Mouse (Mus musculus) thymus, adult 2 months (tissue): Measurements from ENCODE around the gene Fras1. TPM values are rescaled to one million over a fixed set of nuclear protein-coding genes. Genes with fewer than 3 reads are reported as not detected.

Experiments
- DNase-seq: peaks from one replicate; pipeline ENCODE4 v3.0.0; 2021
- H3K27ac ChIP-seq: fragments of 200-500 bp; 2 replicates; pipeline ENCODE4 v1.5.1; 2012; ENCODE audit warnings: low read length, control low read depth; ENCODE audit not compliant: control insufficient read depth, insufficient read depth
- H3K27me3 ChIP-seq: fragments of 200-500 bp; 2 replicates; pipeline ENCODE4 v1.6.1; 2012; ENCODE audit warnings: mild to moderate bottlenecking, low read length, moderate library complexity, mixed read lengths; ENCODE audit not compliant: control insufficient read depth, insufficient read depth
- H3K36me3 ChIP-seq: fragments of 200-500 bp; 2 replicates; pipeline ENCODE4 v1.6.1; 2012; ENCODE audit warnings: mild to moderate bottlenecking, low read length, moderate library complexity; ENCODE audit not compliant: control insufficient read depth, insufficient read depth
- H3K4me1 ChIP-seq: fragments of 200-500 bp; replicated peaks from 2 replicates; pipeline ENCODE4 v1.6.1; 2012; ENCODE audit warnings: low read length; ENCODE audit not compliant: control insufficient read depth, insufficient read depth
- H3K4me3 ChIP-seq: fragments of 200-500 bp; 2 replicates; pipeline ENCODE4 v1.5.1; 2012; ENCODE audit warnings: mild to moderate bottlenecking, low read length, control low read depth, moderate library complexity; ENCODE audit not compliant: control insufficient read depth, insufficient read depth
- CTCF ChIP-seq: fragments of 200-500 bp; IDR thresholded peaks from 2 replicates; pipeline ENCODE4 v1.5.1; 2012; ENCODE audit warnings: mild to moderate bottlenecking, control low read depth, low read length, moderate library complexity, borderline replicate concordance; ENCODE audit not compliant: control insufficient read depth, poor library complexity, insufficient read depth; ENCODE audit errors: extremely low read depth
- POLR2A ChIP-seq: fragments of 200-500 bp; IDR thresholded peaks from 2 replicates; pipeline ENCODE4 v1.6.1; 2012; ENCODE audit warnings: mild to moderate bottlenecking, low read length, control low read depth, moderate library complexity; ENCODE audit not compliant: control insufficient read depth, poor library complexity, insufficient read depth; ENCODE audit errors: extremely low read depth
- WGBS: fragments of 180-500 bp; shearing (Covaris S2); methylation state at CpG from one replicate; pipeline ENCODE4 v1.1.7; 2018; 5-methylcytosine and 5-hydroxymethylcytosine counted together
- polyA plus RNA-seq: library from polyadenylated mRNA; depleted of rRNA; stranded (reverse); fragments of >200 nt; gene quantifications from 2 replicates; pipeline ENCODE4 v1.2.3, GENCODE M21; 2012

The Fras1 gene
- polyA plus RNA-seq, 1 experiment, result 0.69 TPM

DNA sequence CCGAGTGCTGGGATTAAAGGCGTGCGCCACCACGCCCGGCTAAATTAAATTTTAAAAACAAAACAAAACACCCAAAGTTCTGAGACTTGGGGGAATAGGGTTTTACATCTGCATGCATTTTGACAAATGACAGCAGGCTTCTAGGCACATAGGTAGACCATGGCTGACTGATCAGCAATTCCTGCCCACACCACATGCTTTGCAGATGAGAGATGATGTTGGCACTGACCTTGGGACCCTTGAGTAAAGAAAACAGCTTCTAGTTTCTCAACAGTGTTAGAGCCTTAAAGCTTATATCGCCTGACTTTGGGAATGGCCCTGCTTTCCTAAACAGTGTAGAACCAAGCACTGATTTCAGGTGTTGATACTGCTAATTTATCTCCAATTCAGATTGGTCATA lies 216.9 kb downstream of the Fras1 start:
- DNase-seq, result no peak
- Histone ChIP-seq H3K27me3 (no peaks in the 10 kb centered on the region), H3K27ac (no peak overlapping the region), H3K36me3 (no peaks in the 10 kb centered on the region), H3K4me1 (no peaks in the 10 kb centered on the region), H3K4me3 (no peak overlapping the region)
- 95% methylated on average over 6 of the region's 6 CpGs for WGBS
- TF ChIP-seq CTCF, result no peak
- TF ChIP-seq POLR2A, result no peak

GRCm38 (mm10) chr5:96595793-96596192 lies 222.0 kb downstream of the Fras1 start:
- TF ChIP-seq CTCF, result no peak
- no peak for TF ChIP-seq POLR2A
- Histone ChIP-seq H3K27me3 (no peaks in the 10 kb centered on the region), H3K4me1 (no peaks in the 10 kb centered on the region), H3K36me3 (no peaks in the 10 kb centered on the region), H3K4me3 (no peak overlapping the region), H3K27ac (no peak overlapping the region)
- no peak for DNase-seq
- 77% methylated on average over 5 of the region's 5 CpGs for WGBS

GRCm38 (mm10) chr5:96603974-96604769 lies 230.4 kb downstream of the Fras1 start:
- DNase-seq, result no peak
- Histone ChIP-seq H3K27ac (no peak overlapping the region), H3K36me3 (no peaks in the 10 kb centered on the region), H3K4me1 (no peaks in the 10 kb centered on the region), H3K4me3 (no peak overlapping the region), H3K27me3 (no peaks in the 10 kb centered on the region)
- 90% methylated on average over 7 of the region's 7 CpGs for WGBS
- TF ChIP-seq CTCF (no peak), POLR2A (no peak)

GRCm38 (mm10) chr5:96608036-96608435 lies 234.3 kb downstream of the Fras1 start:
- Histone ChIP-seq H3K4me3 (no peak overlapping the region), H3K4me1 (no peaks in the 10 kb centered on the region), H3K27ac (no peak overlapping the region), H3K27me3 (no peaks in the 10 kb centered on the region), H3K36me3 (no peaks in the 10 kb centered on the region)
- 89% methylated on average over 5 of the region's 5 CpGs for WGBS
- TF ChIP-seq POLR2A (no peak), CTCF (no peak)
- no peak for DNase-seq

GRCm38 (mm10) chr5:96608581-96609280 lies 235.0 kb downstream of the Fras1 start:
- H3K36me3 ChIP-seq, result no peaks in the 10 kb centered on the region
- no peaks in the 10 kb centered on the region for H3K4me1 ChIP-seq
- DNase-seq, result no peak
- H3K27ac ChIP-seq, result no peak overlapping the region
- no peak overlapping the region for H3K4me3 ChIP-seq
- WGBS, result 86% methylated on average over 3 of the region's 3 CpGs
- H3K27me3 ChIP-seq, result no peaks in the 10 kb centered on the region
- TF ChIP-seq CTCF (no peak), POLR2A (no peak)

DNA sequence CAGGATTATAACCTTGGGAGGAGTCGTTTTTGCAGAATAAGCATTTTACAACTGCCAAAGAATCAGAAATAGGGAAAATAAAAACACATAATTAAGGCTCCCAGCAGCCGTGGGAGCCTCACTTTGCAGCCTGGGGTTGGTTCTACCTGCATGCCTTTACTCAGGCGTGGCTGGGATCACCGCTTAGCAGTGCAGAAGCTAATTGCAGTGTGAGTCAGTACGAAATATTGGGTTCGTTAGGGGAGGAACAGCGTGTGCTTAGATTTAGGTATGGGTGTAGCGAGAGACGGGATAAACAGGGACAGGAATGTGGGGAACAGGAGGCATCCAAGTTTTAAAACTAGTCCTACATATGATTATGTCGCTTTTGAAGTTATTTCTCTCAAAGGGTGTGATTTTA lies 238.3 kb downstream of the Fras1 start:
- no peak overlapping the region for H3K27ac ChIP-seq
- H3K27me3 ChIP-seq, result no peaks in the 10 kb centered on the region
- no peak for DNase-seq
- no peaks in the 10 kb centered on the region for H3K4me1 ChIP-seq
- no peak for TF ChIP-seq CTCF
- no peak for TF ChIP-seq POLR2A
- H3K4me3 ChIP-seq, result no peak overlapping the region
- WGBS, result 90% methylated on average over 10 of the region's 10 CpGs
- no peaks in the 10 kb centered on the region for H3K36me3 ChIP-seq
